Mouse (Mus musculus): ENCODE data around the gene Gm20388.

DNA sequence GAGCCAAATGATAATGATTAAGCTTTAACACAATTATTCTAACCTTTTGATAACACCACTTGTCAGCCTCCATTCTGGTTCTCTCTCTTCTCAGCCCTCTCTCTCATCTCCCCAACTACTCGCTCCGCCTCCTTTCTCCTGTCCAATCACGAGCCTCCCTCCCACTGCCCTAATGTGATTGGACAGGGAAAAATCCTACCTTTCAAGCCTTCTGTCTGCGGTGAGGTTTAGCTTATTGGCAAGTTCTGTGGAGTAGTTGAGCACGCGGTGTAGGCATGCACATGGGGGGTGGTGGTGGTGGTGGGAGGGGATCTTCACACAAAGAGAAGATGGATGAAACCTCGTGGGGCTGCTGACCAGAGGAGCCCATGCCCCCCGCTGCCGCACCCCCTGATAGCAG lies 102.3 kb downstream of the Gm20388 start:
- no peak for TF ChIP-seq CTCF (IDR thresholded peaks at IDR 0.05; ENCODE audit: low read depth, low read length)
- TF ChIP-seq GATA1 (IDR thresholded peaks at IDR 0.05; ENCODE audit: borderline replicate concordance, low read length) = no peak
- TF ChIP-seq TAL1 (conservative IDR thresholded peaks at IDR 0.05; ENCODE audit: low read depth, low read length) = no peak
- no peak for TF ChIP-seq POLR2AphosphoS5 (IDR thresholded peaks at IDR 0.05; ENCODE audit: insufficient replicate concordance, low read depth, low read length)
- TF ChIP-seq GATA2 (IDR thresholded peaks at IDR 0.05; ENCODE audit: borderline replicate concordance, low read depth, low read length) = no peak

Data from G1E (cell line).